Mouse (Mus musculus): ENCODE results near the gene Wbp11. TPM values are rescaled to one million over a fixed set of nuclear protein-coding genes. Genes with fewer than 3 reads are reported as not detected.

Gene Wbp11
- polyA plus RNA-seq (2014; fragmentation: Illumina TruSeq; extraction: RNeasy Lipid Tissue Mini Kit (QIAGEN cat#74804)) = 142 TPM

GRCm38 (mm10) chr6:136827881-136828561, at the start of gene Wbp11:
Wbp11 (minus strand) TSS chr6:136828233.

GRCm38 (mm10) chr6:136875670-136876069, 47.6 kb upstream of the Wbp11 start, which contains the start of gene Mgp:
Mgp (minus strand) TSS chr6:136875823.

GRCm38 (mm10) chr6:136857186-136857872, 29.3 kb upstream of the Wbp11 start, which contains the start of gene Art4:
Art4 (minus strand) TSS chr6:136857733.

GRCm38 (mm10) chr6:136835352-136835751, 7.3 kb upstream of the Wbp11 start, which contains the start of gene Smco3:
Smco3 (minus strand) TSS chr6:136835452.

GRCm38 (mm10) chr6:136827516-136827880, 535 bp downstream of the Wbp11 start, which contains the start of gene BC049715:
BC049715 (plus strand) TSS chr6:136827626.

GRCm38 (mm10) chr6:136808014-136808417, 20.0 kb downstream of the Wbp11 start, which contains the start of gene H2afj:
H2afj (plus strand) TSS chr6:136808244.

GRCm38 (mm10) chr6:136803739-136804633, 24.0 kb downstream of the Wbp11 start, which contains the start of gene Hist4h4:
Hist4h4 (minus strand) TSS chr6:136804415.

GRCm38 (mm10) chr6:136781377-136781986, 46.6 kb downstream of the Wbp11 start, which contains the start of gene Gucy2c:
Gucy2c (minus strand) TSS chr6:136781765.

Other genes starting within 250 kb of the Wbp11 start
- 27.6 TPM for gene Plbd1, start 166.3 kb downstream of the Wbp11 start, polyA plus RNA-seq (2014; fragmentation: Illumina TruSeq; extraction: RNeasy Lipid Tissue Mini Kit (QIAGEN cat#74804))
- gene Gucy2c, start 46.5 kb downstream of the Wbp11 start, polyA plus RNA-seq (2014; fragmentation: Illumina TruSeq; extraction: RNeasy Lipid Tissue Mini Kit (QIAGEN cat#74804)) = not detected
- not detected for gene Hist4h4, start 23.8 kb downstream of the Wbp11 start, polyA plus RNA-seq (2014; fragmentation: Illumina TruSeq; extraction: RNeasy Lipid Tissue Mini Kit (QIAGEN cat#74804))
- 4.6 TPM for gene H2afj, start 20.0 kb downstream of the Wbp11 start, polyA plus RNA-seq (2014; fragmentation: Illumina TruSeq; extraction: RNeasy Lipid Tissue Mini Kit (QIAGEN cat#74804))
- gene BC049715, start 607 bp downstream of the Wbp11 start, polyA plus RNA-seq (2014; fragmentation: Illumina TruSeq; extraction: RNeasy Lipid Tissue Mini Kit (QIAGEN cat#74804)) = 0.51 TPM
- 0.57 TPM for gene Smco3, start 7.2 kb upstream of the Wbp11 start, polyA plus RNA-seq (2014; fragmentation: Illumina TruSeq; extraction: RNeasy Lipid Tissue Mini Kit (QIAGEN cat#74804))
- 25.6 TPM for gene Art4, start 29.5 kb upstream of the Wbp11 start, polyA plus RNA-seq (2014; fragmentation: Illumina TruSeq; extraction: RNeasy Lipid Tissue Mini Kit (QIAGEN cat#74804))
- 138 TPM for gene Mgp, start 47.6 kb upstream of the Wbp11 start, polyA plus RNA-seq (2014; fragmentation: Illumina TruSeq; extraction: RNeasy Lipid Tissue Mini Kit (QIAGEN cat#74804))
- not detected for gene Erp27, start 93.9 kb upstream of the Wbp11 start, polyA plus RNA-seq (2014; fragmentation: Illumina TruSeq; extraction: RNeasy Lipid Tissue Mini Kit (QIAGEN cat#74804))
- not detected for gene Pde6h, start 95.6 kb upstream of the Wbp11 start, polyA plus RNA-seq (2014; fragmentation: Illumina TruSeq; extraction: RNeasy Lipid Tissue Mini Kit (QIAGEN cat#74804))
- 11.5 TPM for gene Arhgdib, start 113.7 kb upstream of the Wbp11 start, polyA plus RNA-seq (2014; fragmentation: Illumina TruSeq; extraction: RNeasy Lipid Tissue Mini Kit (QIAGEN cat#74804))